Comparison of ENCODE assay signal across 17 mouse cellular contexts in the genomic region with DNA sequence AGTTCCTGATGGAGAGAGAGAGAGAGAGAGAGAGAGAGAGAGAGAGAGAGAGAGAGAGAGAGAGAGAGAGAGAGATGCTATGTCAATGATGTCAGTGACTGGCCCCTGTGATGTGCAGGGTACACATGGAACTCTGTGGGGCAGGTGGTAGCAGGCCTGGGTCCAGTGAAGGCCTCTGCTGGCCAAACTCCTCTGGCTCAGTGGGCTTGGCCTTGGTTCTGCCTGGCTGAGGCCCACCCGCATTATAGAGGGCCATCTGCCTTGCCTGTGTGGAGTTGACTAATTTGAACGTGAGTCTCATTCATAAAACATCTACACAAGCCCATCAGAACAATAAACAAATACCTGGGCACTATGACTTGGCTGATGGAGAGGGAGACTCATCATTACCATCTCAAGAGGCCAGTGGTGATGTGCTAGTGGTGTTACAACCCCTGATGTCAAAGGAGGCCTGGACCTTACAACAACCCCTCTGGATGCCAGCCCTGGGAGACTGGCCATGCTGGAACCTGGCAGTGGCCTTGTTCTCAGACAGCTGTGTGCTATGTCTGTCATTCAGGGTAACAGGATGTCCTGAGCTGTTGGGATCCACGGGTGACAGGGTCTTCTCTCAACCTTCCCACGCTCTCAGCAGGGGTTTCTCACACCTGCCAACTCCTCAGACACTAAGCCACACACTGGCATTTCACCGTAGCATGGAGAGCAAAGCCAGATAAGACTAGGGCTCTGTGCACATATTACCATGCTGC.
DNase-seq lines count a peak whose midpoint lies in the region; ATAC-seq lines count a peak whose summit lies in the region.
"Had no signal": no experiment of that assay in that cellular context is flagged by ENCODE, and none has a peak within 500 bp of the region (broad histone marks: within the 10 kb centered on the region; RNA-seq: fewer than 3 reads in every experiment).

No protein-coding gene starts in this region.

- peak; percentile 18 to 42 for DNase-seq in cerebellum, postnatal 25 days
- no peak for DNase-seq in cerebellum, adult 11-12 months
- DNase-seq in layer of hippocampus, postnatal 10 days (ENCODE audit: low spot score in 2 of 2): peak; percentile 38 to 44
- DNase-seq in layer of hippocampus, postnatal 36 days: no peak
- no peak for DNase-seq in neural tube, embryonic 10.5 days (ENCODE audit: extremely low spot score, low spot score)
- DNase-seq: adrenal gland, adult 2 months; adrenal gland, postnatal 25 days; gastrocnemius, adult 2 months; gastrocnemius, postnatal 25 days had no signal

- WGBS in neural tube, embryonic 15.5 days: 71% methylated on average over 5 of the region's 5 CpGs

- H3K4me1 ChIP-seq in neural tube, embryonic 15.5 days: peaks cover 17% of the 10 kb centered on the region; the same call in 1 of the 2 replicates
- H3K4me1 ChIP-seq: embryonic facial prominence, embryonic 15.5 days had no signal

- no peaks in the 10 kb centered on the region for H3K36me3 ChIP-seq in neural tube, embryonic 15.5 days
- H3K36me3 ChIP-seq: embryonic facial prominence, embryonic 15.5 days; heart, embryonic 12.5 days had no signal

- no peaks in the 10 kb centered on the region for H3K9me3 ChIP-seq in neural tube, embryonic 15.5 days (replicated peaks)
- H3K9me3 ChIP-seq: embryonic facial prominence, embryonic 15.5 days; heart, embryonic 12.5 days had no signal

- peak; percentile 45; the same call in 1 of the 2 replicates for ATAC-seq in neural tube, embryonic 15.5 days (ENCODE audit: low FRiP score)
- ATAC-seq: forebrain, embryonic 14.5 days; inflammation-experienced regulatory T-cells, adult 6 months; intestine, postnatal 0 days had no signal

- H3K4me3 ChIP-seq in neural tube, embryonic 15.5 days (replicated peaks): no peak overlapping the region
- H3K4me3 ChIP-seq: embryonic facial prominence, embryonic 15.5 days; erythroblast, embryonic 14.5 days; forebrain, embryonic 10.5 days; gastrocnemius, adult 2 months; heart, embryonic 12.5 days had no signal

- H3K27me3 ChIP-seq in neural tube, embryonic 15.5 days (replicated peaks): no peaks in the 10 kb centered on the region
- H3K27me3 ChIP-seq: embryonic facial prominence, embryonic 15.5 days; heart, embryonic 12.5 days had no signal

- H3K4me2 ChIP-seq in neural tube, embryonic 15.5 days: no peak overlapping the region
- H3K4me2 ChIP-seq: embryonic facial prominence, embryonic 15.5 days; heart, embryonic 12.5 days had no signal

- H3K27ac ChIP-seq in neural tube, embryonic 15.5 days (replicated peaks): no peak overlapping the region
- H3K27ac ChIP-seq: embryonic facial prominence, embryonic 15.5 days; gastrocnemius, adult 2 months had no signal

- H3K9ac ChIP-seq in neural tube, embryonic 15.5 days (replicated peaks): no peak overlapping the region
- H3K9ac ChIP-seq: embryonic facial prominence, embryonic 15.5 days; heart, embryonic 12.5 days had no signal

Comparison
In these comparisons a context has a peak if more than half of its experiments do, and no peak if none do; other contexts are left out.
1. DNase-seq: peak in cerebellum, postnatal 25 days (2 of 2) and layer of hippocampus, postnatal 10 days (2 of 2); none in cerebellum, adult 11-12 months (single experiment), layer of hippocampus, postnatal 36 days (0 of 2) and neural tube, embryonic 10.5 days (single experiment).